Mouse (Mus musculus): ENCODE measurements around the gene Npc1l1. TPM values are rescaled to one million over a fixed set of nuclear protein-coding genes. Genes with fewer than 3 reads are reported as not detected.

The Npc1l1 gene
- 106 and 566 TPM in 2 replicates for polyA plus RNA-seq (2012; rRNA removed; ENCODE audit: low replicate concordance)

GRCm38 (mm10) chr11:6230012-6230411, at the start of gene Npc1l1:
Gene Npc1l1, minus strand, starts transcription at chr11:6230143.

GRCm38 (mm10) chr11:6274387-6275093, 44.6 kb upstream of the Npc1l1 start, which contains the start of gene Tmed4:
Gene Tmed4, minus strand, starts transcription at chr11:6274870.

GRCm38 (mm10) chr11:6267320-6268254, 37.6 kb upstream of the Npc1l1 start, which contains the start of gene Ddx56:
Gene Ddx56, minus strand, starts transcription at chr11:6267772.

DNA sequence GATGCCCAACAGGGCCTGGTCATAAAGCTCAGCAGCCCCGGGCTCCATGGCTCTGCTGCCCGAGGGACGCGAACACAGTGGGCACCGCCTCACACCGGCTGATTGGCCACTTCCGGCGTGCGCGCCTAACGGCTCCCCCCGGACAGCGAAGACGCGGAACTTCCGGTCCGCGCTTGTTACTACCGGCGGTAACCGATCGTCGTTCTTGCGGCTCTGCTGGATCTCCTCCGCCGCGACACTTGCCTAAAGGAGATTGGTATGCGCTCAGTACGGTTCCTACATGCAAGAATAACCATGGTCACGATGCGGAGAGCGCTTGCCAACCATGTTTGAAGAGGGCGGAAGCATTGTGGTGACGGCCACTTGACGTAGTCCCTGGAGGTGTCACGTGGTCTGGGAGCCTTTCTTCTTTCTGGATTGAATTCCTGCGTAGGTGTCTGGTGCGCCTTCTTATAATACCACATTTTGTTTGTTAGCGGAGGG, 29.8 kb downstream of the Npc1l1 start, which contains the start of gene Nudcd3:
Gene Nudcd3 (minus strand): TSS at position 329 of the 483 bp plus-strand sequence.

DNA sequence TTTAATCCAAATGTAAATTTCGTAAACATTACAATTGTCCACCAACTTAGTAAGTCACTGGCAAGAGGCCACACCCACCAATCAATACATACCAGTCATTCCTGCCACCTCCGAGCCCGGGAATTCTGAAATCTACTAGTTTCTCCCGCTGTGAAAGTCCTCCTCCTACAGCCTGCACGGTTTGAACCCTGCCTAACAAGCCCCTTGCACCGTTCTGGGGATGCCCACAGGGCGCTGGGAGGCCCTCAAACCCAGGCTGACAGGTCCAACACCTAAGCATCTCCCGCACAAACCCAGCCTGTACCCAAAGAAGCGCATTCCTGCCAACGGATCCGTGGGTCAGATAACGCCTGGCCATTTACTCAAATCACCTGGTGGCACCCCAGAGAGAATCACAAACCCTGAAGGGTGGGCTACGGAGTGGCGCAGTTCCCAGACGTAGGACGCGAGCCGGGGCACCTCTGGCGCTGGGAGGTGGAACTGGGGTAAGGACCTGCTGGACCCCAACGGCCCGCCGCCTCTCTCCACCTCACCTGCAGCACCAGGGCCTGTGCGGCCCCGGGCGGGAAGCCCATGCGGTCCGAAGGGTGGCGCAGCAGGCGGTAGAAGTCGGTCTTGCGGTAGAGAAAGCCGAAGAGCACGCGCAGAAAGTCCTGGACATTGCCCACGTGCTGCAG, 30.4 kb downstream of the Npc1l1 start, which contains the start of gene A730071L15Rik:
Gene A730071L15Rik (plus strand): TSS at position 620 of the 677 bp plus-strand sequence.

Other genes with a start within 250 kb of the Npc1l1 start
- 9.2 and 21.3 TPM in 2 replicates for gene Camk2b, start 163.8 kb downstream of the Npc1l1 start, polyA plus RNA-seq (2012; rRNA removed; ENCODE audit: low replicate concordance)
- 0.09 TPM in 1 of 2 replicates, not detected in the other for gene A730071L15Rik, start 30.1 kb downstream of the Npc1l1 start, polyA plus RNA-seq (2012; rRNA removed; ENCODE audit: low replicate concordance)
- 18.0 and 20.1 TPM in 2 replicates for gene Nudcd3, start 29.7 kb downstream of the Npc1l1 start, polyA plus RNA-seq (2012; rRNA removed; ENCODE audit: low replicate concordance)
- gene Ddx56, start 37.6 kb upstream of the Npc1l1 start, polyA plus RNA-seq (2012; rRNA removed; ENCODE audit: low replicate concordance) = 13.1 and 17.0 TPM in 2 replicates
- 253 and 292 TPM in 2 replicates for gene Tmed4, start 44.7 kb upstream of the Npc1l1 start, polyA plus RNA-seq (2012; rRNA removed; ENCODE audit: low replicate concordance)
- gene Ogdh, start 61.5 kb upstream of the Npc1l1 start, polyA plus RNA-seq (2012; rRNA removed; ENCODE audit: low replicate concordance) = 230 and 298 TPM in 2 replicates
- gene Zmiz2, start 158.9 kb upstream of the Npc1l1 start, polyA plus RNA-seq (2012; rRNA removed; ENCODE audit: low replicate concordance) = 79.2 and 81.2 TPM in 2 replicates
- gene Ppia, start 185.3 kb upstream of the Npc1l1 start, polyA plus RNA-seq (2012; rRNA removed; ENCODE audit: low replicate concordance) = 136 and 198 TPM in 2 replicates
- gene H2afv, start 214.3 kb upstream of the Npc1l1 start, polyA plus RNA-seq (2012; rRNA removed; ENCODE audit: low replicate concordance) = 42.7 and 78.6 TPM in 2 replicates
- 4.2 and 6.5 TPM in 2 replicates for gene Purb, start 245.8 kb upstream of the Npc1l1 start, polyA plus RNA-seq (2012; rRNA removed; ENCODE audit: low replicate concordance)

All from duodenum, adult 2 months (tissue).